Mouse (Mus musculus) heart, adult 8-10 months (tissue): Measurements from ENCODE around the gene Sun5. TPM values are rescaled to one million over a fixed set of nuclear protein-coding genes. Genes with fewer than 3 reads are reported as not detected.

Source experiments
- DNase-seq: peaks from one replicate; pipeline ENCODE4 v3.0.0; 2022; ENCODE audit warnings: low spot score
- total RNA-seq, 4 experiments: library from RNA; stranded (reverse); gene quantifications; 2 replicates each; pipeline ENCODE4 v1.2.4; 2022

Sun5 gene
- total RNA-seq, 4 experiments from 2014 or later, result not detected

GRCm38 (mm10) chr2:153809921-153810320 is 61.0 kb downstream of the Sun5 start:
- no peak for DNase-seq

GRCm38 (mm10) chr2:153808841-153809240 is 62.0 kb downstream of the Sun5 start:
- DNase-seq, result no peak

GRCm38 (mm10) chr2:153808146-153808545 is 62.7 kb downstream of the Sun5 start:
- DNase-seq, result no peak

- peak; percentile 14 for DNase-seq
These were observed 63.4 kb downstream of the Sun5 start for GRCm38 (mm10) chr2:153807464-153807863.

Other genes starting within 250 kb of the Sun5 start
- gene Commd7, start 238.3 kb downstream of the Sun5 start, total RNA-seq, result 10 to 100 TPM; 10.7 to 14.7 (median 12.9) TPM
- 1 to 10 TPM in 2 of 4 experiments, under 1 TPM in 2; 0.57 to 1.4 (median 1.1) TPM for gene Dnmt3b, start 221.6 kb downstream of the Sun5 start, total RNA-seq
- gene Dnmt3c, start 174.4 kb downstream of the Sun5 start, total RNA-seq, result not detected
- gene Mapre1, start 129.8 kb downstream of the Sun5 start, total RNA-seq, result 10 to 100 TPM; 49.5 to 57.0 (median 50.8) TPM
- gene Efcab8, start 91.2 kb downstream of the Sun5 start, total RNA-seq, result not detected
- not detected for gene Bpifb2, start 4.0 kb upstream of the Sun5 start, total RNA-seq
- not detected for gene Bpifb6, start 29.3 kb upstream of the Sun5 start, total RNA-seq
- not detected for gene Bpifb3, start 47.1 kb upstream of the Sun5 start, total RNA-seq
- not detected for gene Bpifb4, start 67.1 kb upstream of the Sun5 start, total RNA-seq
- gene Bpifa6, start 103.9 kb upstream of the Sun5 start, total RNA-seq, result not detected
- gene Bpifa2, start 137.2 kb upstream of the Sun5 start, total RNA-seq, result not detected